Mouse (Mus musculus): Measurements from ENCODE around the gene Cd2. TPM values are rescaled to one million over a fixed set of nuclear protein-coding genes. Genes with fewer than 3 reads are reported as not detected.
A peak's percentile ranks its signal among the peaks of the same experiment; 100 is the strongest.

The Cd2 gene
- polyA plus RNA-seq, 1 experiment from 2014 or later = 0.30 TPM

DNA sequence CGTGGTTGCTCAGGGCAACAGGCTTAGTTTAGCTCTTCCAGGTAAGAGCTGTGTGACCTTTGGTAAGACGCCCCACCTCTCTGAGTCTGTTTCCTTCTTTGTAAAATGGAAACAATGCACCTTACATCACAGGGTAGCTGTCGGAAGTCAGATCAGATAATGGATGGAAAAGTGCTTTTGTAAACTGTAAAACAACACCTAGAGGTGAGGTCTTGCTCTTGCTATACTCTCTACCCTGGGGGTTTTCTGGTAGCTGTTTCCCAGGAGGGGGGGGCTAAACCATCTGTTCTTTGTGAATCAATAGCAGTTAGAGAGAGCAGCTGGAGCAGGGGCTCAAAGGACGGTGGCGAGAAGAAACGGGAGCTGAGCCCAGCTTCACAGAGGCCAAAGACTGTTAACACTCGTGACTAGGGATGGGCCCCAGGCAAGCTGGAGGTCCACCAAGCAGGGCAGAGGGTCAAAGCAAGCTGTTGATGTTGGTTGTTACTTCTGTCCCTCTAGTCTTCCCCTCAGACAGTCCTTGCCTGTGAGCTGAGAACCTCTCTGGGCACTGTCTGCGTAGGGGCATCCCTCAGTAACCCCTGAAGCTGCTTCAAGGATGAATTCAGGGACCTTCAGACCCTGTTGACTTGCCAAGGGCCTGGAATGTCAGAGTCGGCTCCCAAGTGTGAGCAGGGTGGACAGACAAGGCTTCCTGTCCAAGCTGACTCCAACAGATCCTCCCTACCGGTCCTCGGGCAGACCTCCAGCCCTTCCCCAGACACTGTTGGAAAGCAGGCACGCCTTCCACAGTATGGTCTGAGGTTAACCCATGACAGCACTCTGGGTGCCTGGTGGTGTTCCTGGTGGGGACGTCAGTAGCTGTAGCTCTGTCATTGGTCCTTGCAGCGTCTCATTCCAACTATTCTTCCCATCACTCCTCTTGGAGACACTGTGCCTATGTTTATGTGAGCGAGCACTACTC lies 7.1 kb downstream of the Cd2 start:
- Histone ChIP-seq H3K9ac (ENCODE audit: low read length) (no peak overlapping the region), H3K4me2 (ENCODE audit: low read length) (no peak overlapping the region), H3K27me3 (replicated peaks; ENCODE audit: control insufficient read depth, insufficient read depth, low read length) (no peaks in the 10 kb centered on the region), H3K27ac (ENCODE audit: low read depth, low read length) (no peak overlapping the region), H3K36me3 (ENCODE audit: control insufficient read depth, insufficient read depth, low read length) (no peaks in the 10 kb centered on the region), H3K4me3 (ENCODE audit: low read depth, low read length) (no peak overlapping the region), H3K4me1 (ENCODE audit: control insufficient read depth, insufficient read depth, low read length) (no peaks in the 10 kb centered on the region), H3K9me3 (replicated peaks; ENCODE audit: control insufficient read depth, low read length) (0 out of 2 replicates have a peak, but pooled peaks cover 2% of the 10 kb centered on the region)
- WGBS = 63% methylated on average over 15 of the region's 15 CpGs
- DNase-seq (ENCODE audit: low spot score) = no peak
- peak; percentile 54; the same call in 1 of the 2 replicates for ATAC-seq

DNA sequence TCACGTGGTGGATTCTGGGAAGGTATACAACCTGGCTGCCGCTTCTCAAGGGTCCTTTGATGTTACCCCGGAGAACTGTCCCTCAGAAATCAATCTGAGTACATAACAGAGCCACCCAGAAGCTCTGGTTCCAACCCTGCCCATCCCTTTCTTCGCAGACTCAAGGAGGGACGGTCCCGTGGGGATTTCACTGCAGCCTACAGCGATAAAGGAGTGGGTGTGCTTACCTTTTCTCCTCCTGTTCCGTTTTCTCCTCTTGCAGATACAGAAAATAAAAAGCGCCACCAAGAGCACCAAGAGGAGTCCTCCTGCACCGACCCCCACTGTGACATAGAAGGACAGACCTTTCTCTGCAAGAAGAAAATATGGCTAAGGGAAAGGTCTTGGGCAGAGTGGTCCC lies 8.2 kb downstream of the Cd2 start:
- 85% methylated on average over 10 of the region's 10 CpGs for WGBS
- 0 out of 2 replicates have a peak, but pooled peaks cover 2% of the 10 kb centered on the region for H3K9me3 ChIP-seq (replicated peaks; ENCODE audit: control insufficient read depth, low read length)
- no peak overlapping the region for H3K9ac ChIP-seq (ENCODE audit: low read length)
- no peak for ATAC-seq
- DNase-seq (ENCODE audit: low spot score) = no peak
- no peak overlapping the region for H3K4me2 ChIP-seq (ENCODE audit: low read length)
- no peak overlapping the region for H3K27ac ChIP-seq (ENCODE audit: low read depth, low read length)
- no peaks in the 10 kb centered on the region for H3K4me1 ChIP-seq (ENCODE audit: control insufficient read depth, insufficient read depth, low read length)
- H3K4me3 ChIP-seq (ENCODE audit: low read depth, low read length) = no peak overlapping the region
- H3K36me3 ChIP-seq (ENCODE audit: control insufficient read depth, insufficient read depth, low read length) = no peaks in the 10 kb centered on the region
- no peaks in the 10 kb centered on the region for H3K27me3 ChIP-seq (replicated peaks; ENCODE audit: control insufficient read depth, insufficient read depth, low read length)

DNA sequence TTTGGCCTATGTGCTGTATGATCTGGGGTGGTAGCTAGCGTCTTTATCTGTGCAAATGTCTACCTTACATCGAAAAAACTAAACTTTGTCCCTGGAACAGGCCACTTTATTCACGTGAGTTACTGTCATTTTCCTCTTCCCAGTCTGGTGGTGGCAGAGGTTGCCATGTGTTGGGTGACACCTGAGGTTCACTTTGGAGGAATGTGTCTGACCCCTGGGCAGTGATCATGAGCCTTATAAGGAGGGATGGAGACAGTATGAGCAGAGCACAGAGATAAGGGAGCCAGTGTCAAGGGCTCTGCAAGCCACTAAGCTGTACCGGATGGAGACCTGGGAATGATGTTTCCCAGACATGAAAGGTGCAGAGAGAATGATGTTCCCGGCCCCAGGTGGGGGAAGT lies 9.3 kb downstream of the Cd2 start:
- Histone ChIP-seq H3K27me3 (replicated peaks; ENCODE audit: control insufficient read depth, insufficient read depth, low read length) (no peaks in the 10 kb centered on the region), H3K9ac (ENCODE audit: low read length) (no peak overlapping the region), H3K4me1 (ENCODE audit: control insufficient read depth, insufficient read depth, low read length) (peaks cover 3% of the 10 kb centered on the region; the same call in 1 of the 2 replicates), H3K4me2 (ENCODE audit: low read length) (no peak overlapping the region), H3K36me3 (ENCODE audit: control insufficient read depth, insufficient read depth, low read length) (no peaks in the 10 kb centered on the region), H3K27ac (ENCODE audit: low read depth, low read length) (no peak overlapping the region), H3K4me3 (ENCODE audit: low read depth, low read length) (no peak overlapping the region), H3K9me3 (replicated peaks; ENCODE audit: control insufficient read depth, low read length) (no peaks in the 10 kb centered on the region)
- ATAC-seq = no peak
- DNase-seq (ENCODE audit: low spot score) = no peak
- 93% methylated on average over 5 of the region's 5 CpGs for WGBS

DNA sequence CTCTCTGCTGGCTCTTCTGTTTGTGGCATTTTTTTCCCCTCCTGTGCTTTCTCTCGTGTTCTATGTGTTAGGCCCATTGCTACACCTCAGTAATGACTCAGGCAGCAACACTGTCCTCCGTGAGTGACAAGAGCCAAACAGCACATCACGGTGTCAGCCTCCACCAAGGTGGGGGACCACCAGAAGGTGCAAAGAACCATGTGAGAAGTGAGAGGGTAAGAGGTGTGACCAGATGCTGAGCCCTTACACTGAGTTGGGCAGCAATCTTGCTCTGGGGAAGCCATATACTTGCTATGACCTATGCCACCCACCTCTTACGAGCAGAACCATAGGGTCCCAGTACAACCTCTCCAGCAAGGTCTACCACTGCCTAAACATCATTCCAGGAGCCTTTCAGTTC lies 9.9 kb downstream of the Cd2 start:
- no peak for DNase-seq (ENCODE audit: low spot score)
- H3K27me3 ChIP-seq (replicated peaks; ENCODE audit: control insufficient read depth, insufficient read depth, low read length) = no peaks in the 10 kb centered on the region
- no peak overlapping the region for H3K4me3 ChIP-seq (ENCODE audit: low read depth, low read length)
- H3K4me2 ChIP-seq (ENCODE audit: low read length) = no peak overlapping the region
- no peaks in the 10 kb centered on the region for H3K9me3 ChIP-seq (replicated peaks; ENCODE audit: control insufficient read depth, low read length)
- WGBS = 83% methylated on average over 4 of the region's 4 CpGs
- ATAC-seq = no peak
- no peak overlapping the region for H3K9ac ChIP-seq (ENCODE audit: low read length)
- H3K4me1 ChIP-seq (ENCODE audit: control insufficient read depth, insufficient read depth, low read length) = peaks cover 3% of the 10 kb centered on the region; the same call in 1 of the 2 replicates
- H3K27ac ChIP-seq (ENCODE audit: low read depth, low read length) = no peak overlapping the region
- H3K36me3 ChIP-seq (ENCODE audit: control insufficient read depth, insufficient read depth, low read length) = no peaks in the 10 kb centered on the region

DNA sequence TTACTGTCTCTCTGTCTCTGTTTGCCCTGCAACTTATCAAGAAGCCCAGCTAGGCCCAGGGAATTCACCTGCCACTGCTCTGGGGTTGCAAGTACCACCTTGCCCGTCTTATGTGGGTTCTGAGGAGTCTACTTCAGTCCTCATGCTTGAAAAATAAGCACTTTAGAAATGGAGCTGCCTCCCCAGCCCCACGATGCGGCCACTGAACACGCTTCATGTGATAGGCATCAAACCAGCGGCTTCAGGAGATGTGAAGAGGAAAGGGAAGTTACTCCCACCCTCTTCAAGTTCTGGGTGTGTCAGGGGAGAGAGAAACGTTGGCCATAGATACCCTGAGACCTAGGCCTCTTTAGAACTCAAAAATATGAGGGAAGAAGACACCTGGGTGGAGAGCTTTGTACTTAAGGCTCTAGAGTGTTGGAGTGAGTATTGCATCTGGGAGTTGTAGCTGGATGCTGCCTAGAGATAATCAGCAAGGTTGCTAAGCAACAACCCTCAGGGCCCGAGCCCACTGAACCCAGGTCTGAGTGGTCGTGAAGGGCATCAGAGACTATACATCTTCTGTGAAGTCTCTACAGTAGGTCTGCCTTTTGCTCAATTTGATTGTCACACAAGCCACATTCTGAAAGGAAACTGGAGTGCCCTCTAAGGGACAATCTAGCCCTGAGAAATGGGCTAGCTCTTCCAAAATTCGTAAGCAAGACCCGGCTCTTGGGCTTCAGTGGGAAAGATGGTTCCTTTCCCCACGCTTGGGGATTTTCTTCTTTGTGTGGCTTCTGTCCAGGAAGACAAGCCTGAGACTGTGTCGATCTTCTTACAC lies 11.0 kb downstream of the Cd2 start:
- no peaks in the 10 kb centered on the region for H3K36me3 ChIP-seq (ENCODE audit: control insufficient read depth, insufficient read depth, low read length)
- no peak overlapping the region for H3K27ac ChIP-seq (ENCODE audit: low read depth, low read length)
- WGBS = 79% methylated on average over 12 of the region's 12 CpGs
- H3K9me3 ChIP-seq (replicated peaks; ENCODE audit: control insufficient read depth, low read length) = no peaks in the 10 kb centered on the region
- H3K27me3 ChIP-seq (replicated peaks; ENCODE audit: control insufficient read depth, insufficient read depth, low read length) = no peaks in the 10 kb centered on the region
- no peak overlapping the region for H3K4me2 ChIP-seq (ENCODE audit: low read length)
- ATAC-seq (no peak), DNase-seq (ENCODE audit: low spot score) (no peak)
- no peak overlapping the region for H3K4me3 ChIP-seq (ENCODE audit: low read depth, low read length)
- no peak overlapping the region for H3K9ac ChIP-seq (ENCODE audit: low read length)
- peaks cover 3% of the 10 kb centered on the region; the same call in 1 of the 2 replicates for H3K4me1 ChIP-seq (ENCODE audit: control insufficient read depth, insufficient read depth, low read length)

DNA sequence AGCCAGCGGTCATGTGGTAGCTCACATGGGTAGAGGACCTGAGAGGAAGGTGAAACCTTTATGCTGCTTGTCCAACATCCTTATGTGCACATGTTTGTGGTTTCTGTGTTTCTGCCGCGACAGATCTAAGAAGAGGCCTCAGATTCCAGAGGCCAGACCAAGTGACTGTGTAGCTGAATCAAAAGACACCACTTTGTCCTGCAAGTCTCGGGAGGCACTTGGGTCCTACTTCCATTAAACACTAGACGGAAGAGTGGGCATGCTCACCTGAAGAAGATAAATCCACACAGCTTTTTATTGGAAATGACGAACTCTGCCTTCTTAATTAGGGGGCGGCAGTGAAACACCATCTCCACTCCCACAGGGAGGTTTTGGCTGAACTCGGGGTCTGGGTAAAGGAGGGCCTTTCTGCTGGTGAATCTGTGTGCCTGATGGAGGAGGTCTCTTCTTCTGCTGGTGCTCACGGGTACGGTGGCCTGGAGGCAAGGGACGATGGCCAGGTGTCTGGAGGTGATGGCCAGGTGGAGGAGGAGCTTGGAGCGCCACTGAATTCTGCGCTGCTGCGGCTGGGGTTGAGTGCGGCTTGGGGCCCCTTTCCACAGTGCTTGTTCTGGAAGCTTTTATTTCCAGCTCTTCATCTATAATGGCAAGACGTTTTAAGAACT lies 12.0 kb downstream of the Cd2 start:
- Histone ChIP-seq H3K36me3 (ENCODE audit: control insufficient read depth, insufficient read depth, low read length) (no peaks in the 10 kb centered on the region), H3K9ac (ENCODE audit: low read length) (no peak overlapping the region), H3K27ac (ENCODE audit: low read depth, low read length) (no peak overlapping the region), H3K4me1 (ENCODE audit: control insufficient read depth, insufficient read depth, low read length) (peaks cover 3% of the 10 kb centered on the region; the same call in 1 of the 2 replicates), H3K4me3 (ENCODE audit: low read depth, low read length) (no peak overlapping the region), H3K4me2 (ENCODE audit: low read length) (no peak overlapping the region), H3K27me3 (replicated peaks; ENCODE audit: control insufficient read depth, insufficient read depth, low read length) (no peaks in the 10 kb centered on the region), H3K9me3 (replicated peaks; ENCODE audit: control insufficient read depth, low read length) (no peaks in the 10 kb centered on the region)
- DNase-seq (ENCODE audit: low spot score) = no peak
- WGBS = 88% methylated on average over 16 of the region's 16 CpGs
- ATAC-seq = no peak

DNA sequence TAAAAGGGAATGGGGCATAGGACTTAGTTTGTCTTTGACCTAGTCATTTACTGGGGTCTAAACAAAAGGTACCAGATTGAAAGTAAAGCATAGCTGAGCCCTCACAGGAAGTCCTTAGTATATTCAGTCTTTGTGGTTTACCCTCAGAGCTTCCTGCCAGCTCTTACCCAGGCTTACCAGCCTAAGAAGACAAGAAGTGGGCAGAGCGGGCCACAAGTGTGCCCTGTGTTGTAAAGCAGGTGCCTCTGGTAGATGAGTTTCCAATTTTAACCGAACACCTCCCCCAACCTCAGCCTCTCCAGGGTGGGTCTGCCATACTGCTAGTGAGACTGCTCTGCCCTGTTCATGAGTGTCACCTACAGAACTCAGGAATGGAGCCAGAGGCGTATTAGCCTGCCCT lies 12.9 kb downstream of the Cd2 start:
- WGBS = 93% methylated on average over 3 of the region's 3 CpGs
- Histone ChIP-seq H3K27ac (ENCODE audit: low read depth, low read length) (no peak overlapping the region), H3K9ac (ENCODE audit: low read length) (no peak overlapping the region), H3K27me3 (replicated peaks; ENCODE audit: control insufficient read depth, insufficient read depth, low read length) (no peaks in the 10 kb centered on the region), H3K4me3 (ENCODE audit: low read depth, low read length) (no peak overlapping the region), H3K4me1 (ENCODE audit: control insufficient read depth, insufficient read depth, low read length) (peaks cover 3% of the 10 kb centered on the region; the same call in 1 of the 2 replicates), H3K36me3 (ENCODE audit: control insufficient read depth, insufficient read depth, low read length) (no peaks in the 10 kb centered on the region), H3K4me2 (ENCODE audit: low read length) (no peak overlapping the region), H3K9me3 (replicated peaks; ENCODE audit: control insufficient read depth, low read length) (no peaks in the 10 kb centered on the region)
- no peak for DNase-seq (ENCODE audit: low spot score)
- no peak for ATAC-seq

DNA sequence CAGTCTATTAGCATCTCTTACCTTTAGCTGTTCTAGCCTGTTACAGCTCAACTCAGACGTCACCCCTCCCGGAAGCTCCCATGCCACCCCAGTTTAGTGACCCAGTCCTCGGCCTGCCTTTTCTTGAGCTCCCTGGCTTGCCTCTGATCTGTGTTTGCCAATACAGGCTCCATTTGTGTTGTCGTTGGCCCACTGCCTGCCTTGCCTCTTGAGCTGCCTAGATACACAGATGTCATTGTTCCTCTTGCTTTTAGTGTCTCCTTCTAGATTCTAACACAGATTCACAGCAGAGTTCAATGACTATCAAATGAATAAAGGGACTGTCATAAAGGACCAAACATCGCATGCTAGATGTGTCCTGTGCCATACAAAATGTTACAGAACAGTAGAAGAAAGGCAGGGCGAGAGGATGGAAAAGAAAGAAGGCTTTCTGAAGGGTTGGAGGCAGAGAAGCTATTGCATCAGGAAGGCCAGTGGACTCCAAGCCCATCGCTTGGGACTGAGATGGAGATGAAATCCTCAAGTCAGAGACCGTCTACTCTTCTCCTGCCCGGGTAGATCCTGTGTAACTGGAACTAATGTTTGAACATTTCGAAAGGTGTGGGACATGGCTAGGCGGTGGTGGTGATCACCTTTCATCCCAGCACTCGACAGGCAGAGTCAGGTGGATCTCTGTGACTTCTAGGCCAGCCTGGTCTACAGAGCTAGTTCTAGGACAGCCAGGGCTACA lies 13.5 kb downstream of the Cd2 start:
- Histone ChIP-seq H3K4me2 (ENCODE audit: low read length) (no peak overlapping the region), H3K27me3 (replicated peaks; ENCODE audit: control insufficient read depth, insufficient read depth, low read length) (no peaks in the 10 kb centered on the region), H3K9ac (ENCODE audit: low read length) (no peak overlapping the region), H3K4me3 (ENCODE audit: low read depth, low read length) (no peak overlapping the region), H3K36me3 (ENCODE audit: control insufficient read depth, insufficient read depth, low read length) (no peaks in the 10 kb centered on the region), H3K27ac (ENCODE audit: low read depth, low read length) (no peak overlapping the region), H3K4me1 (ENCODE audit: control insufficient read depth, insufficient read depth, low read length) (peaks cover 3% of the 10 kb centered on the region; the same call in 1 of the 2 replicates), H3K9me3 (replicated peaks; ENCODE audit: control insufficient read depth, low read length) (no peaks in the 10 kb centered on the region)
- ATAC-seq (no peak), DNase-seq (ENCODE audit: low spot score) (peak; percentile 38)
- WGBS = 77% methylated on average over 12 of the region's 12 CpGs
